Mouse (Mus musculus): ENCODE results near the gene Jdp2. TPM values are rescaled to one million over a fixed set of nuclear protein-coding genes. Genes with fewer than 3 reads are reported as not detected.
A peak's percentile ranks its signal among the peaks of the same experiment; 100 is the strongest.

Gene Jdp2
- polyA plus RNA-seq (2012; rRNA removed), result 8.2 and 9.6 TPM in 2 replicates

- Histone ChIP-seq H3K27ac (ENCODE audit: insufficient read depth, low read length) (peak within 1 kb of the TSS; percentile 84), H3K4me3 (ENCODE audit: extremely low read depth, insufficient read depth, insufficient read length) (peak within 1 kb of the TSS; percentile 64), H3K4me1 (ENCODE audit: control insufficient read depth, insufficient read depth, insufficient read length) (peaks cover 6% of the 10 kb centered on the region), H3K36me3 (ENCODE audit: control insufficient read depth, insufficient read depth, low read length) (no peaks in the 10 kb centered on the region), H3K27me3 (ENCODE audit: control insufficient read depth, insufficient read depth, low read length) (peaks cover 4% of the 10 kb centered on the region)
- DNase-seq (ENCODE audit: low read depth in 1 of 2, low spot score in 2 of 2), result peak in 1 of 2 experiments; percentile 42
- 1% methylated on average over 82 of the region's 90 CpGs for WGBS
- no peak for TF ChIP-seq CTCF (IDR thresholded peaks at IDR 0.05; ENCODE audit: extremely low read depth, insufficient read depth, insufficient read length, insufficient replicate concordance)
- TF ChIP-seq POLR2A (IDR thresholded peaks at IDR 0.05; ENCODE audit: low read depth, low read length), result no peak; the same call in 1 of the 2 replicates
Observed at GRCm38 (mm10) chr12:85598611-85599477, at the start of gene Jdp2. TSS of gene Jdp2 (plus strand) at chr12:85599027.

GRCm38 (mm10) chr12:85549661-85550060, 49.2 kb upstream of the Jdp2 start:
- DNase-seq (ENCODE audit: low read depth in 1 of 2, low spot score in 2 of 2), result no peak
- Histone ChIP-seq H3K4me3 (ENCODE audit: extremely low read depth, insufficient read depth, insufficient read length) (no peak overlapping the region), H3K36me3 (ENCODE audit: control insufficient read depth, insufficient read depth, low read length) (no peaks in the 10 kb centered on the region), H3K27me3 (ENCODE audit: control insufficient read depth, insufficient read depth, low read length) (no peaks in the 10 kb centered on the region), H3K27ac (ENCODE audit: insufficient read depth, low read length) (no peak overlapping the region), H3K4me1 (ENCODE audit: control insufficient read depth, insufficient read depth, insufficient read length) (peaks cover 3% of the 10 kb centered on the region; the same call in 1 of the 2 replicates)
- TF ChIP-seq POLR2A (IDR thresholded peaks at IDR 0.05; ENCODE audit: low read depth, low read length) (no peak), CTCF (IDR thresholded peaks at IDR 0.05; ENCODE audit: extremely low read depth, insufficient read depth, insufficient read length, insufficient replicate concordance) (no peak)
- WGBS, result 90% methylated on average over 8 of the region's 8 CpGs

GRCm38 (mm10) chr12:85550435-85550834, 48.4 kb upstream of the Jdp2 start:
- Histone ChIP-seq H3K4me1 (ENCODE audit: control insufficient read depth, insufficient read depth, insufficient read length) (peaks cover 3% of the 10 kb centered on the region; the same call in 1 of the 2 replicates), H3K27me3 (ENCODE audit: control insufficient read depth, insufficient read depth, low read length) (no peaks in the 10 kb centered on the region), H3K4me3 (ENCODE audit: extremely low read depth, insufficient read depth, insufficient read length) (no peak overlapping the region), H3K27ac (ENCODE audit: insufficient read depth, low read length) (no peak overlapping the region), H3K36me3 (ENCODE audit: control insufficient read depth, insufficient read depth, low read length) (no peaks in the 10 kb centered on the region)
- no peak for DNase-seq (ENCODE audit: low read depth in 1 of 2, low spot score in 2 of 2)
- TF ChIP-seq CTCF (IDR thresholded peaks at IDR 0.05; ENCODE audit: extremely low read depth, insufficient read depth, insufficient read length, insufficient replicate concordance), result no peak
- no peak for TF ChIP-seq POLR2A (IDR thresholded peaks at IDR 0.05; ENCODE audit: low read depth, low read length)
- WGBS, result 91% methylated on average over 4 of the region's 4 CpGs

GRCm38 (mm10) chr12:85559299-85559698, 39.5 kb upstream of the Jdp2 start:
- H3K4me1 ChIP-seq (ENCODE audit: control insufficient read depth, insufficient read depth, insufficient read length), result no peaks in the 10 kb centered on the region
- H3K4me3 ChIP-seq (ENCODE audit: extremely low read depth, insufficient read depth, insufficient read length), result no peak overlapping the region
- H3K36me3 ChIP-seq (ENCODE audit: control insufficient read depth, insufficient read depth, low read length), result no peaks in the 10 kb centered on the region
- no peak for TF ChIP-seq CTCF (IDR thresholded peaks at IDR 0.05; ENCODE audit: extremely low read depth, insufficient read depth, insufficient read length, insufficient replicate concordance)
- no peak for TF ChIP-seq POLR2A (IDR thresholded peaks at IDR 0.05; ENCODE audit: low read depth, low read length)
- H3K27ac ChIP-seq (ENCODE audit: insufficient read depth, low read length), result no peak overlapping the region
- no peaks in the 10 kb centered on the region; the same call in 1 of the 2 replicates for H3K27me3 ChIP-seq (ENCODE audit: control insufficient read depth, insufficient read depth, low read length)
- 42% methylated on average over 10 of the region's 10 CpGs for WGBS
- DNase-seq (ENCODE audit: low read depth in 1 of 2, low spot score in 2 of 2), result no peak

DNA sequence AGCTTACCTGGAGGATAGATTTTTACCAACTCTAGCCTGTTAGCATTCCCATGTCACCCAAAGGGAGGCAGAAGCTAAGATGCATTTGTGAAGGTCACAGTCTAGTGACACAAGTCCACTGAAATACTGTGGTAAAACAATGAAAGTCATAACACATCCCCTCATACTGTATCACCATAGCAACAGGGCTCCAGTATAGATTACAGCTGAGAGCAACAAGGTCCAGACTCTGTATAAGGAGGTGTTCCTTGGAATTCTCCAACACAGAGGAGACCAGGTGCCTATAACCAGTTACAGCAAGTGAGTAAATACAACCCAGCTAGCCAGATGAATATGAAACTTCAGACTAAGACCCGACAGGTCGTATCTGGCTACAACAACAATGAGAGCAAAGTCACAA, 33.4 kb upstream of the Jdp2 start:
- no peak for TF ChIP-seq POLR2A (IDR thresholded peaks at IDR 0.05; ENCODE audit: low read depth, low read length)
- TF ChIP-seq CTCF (IDR thresholded peaks at IDR 0.05; ENCODE audit: extremely low read depth, insufficient read depth, insufficient read length, insufficient replicate concordance), result no peak
- H3K27me3 ChIP-seq (ENCODE audit: control insufficient read depth, insufficient read depth, low read length), result no peaks in the 10 kb centered on the region; the same call in 1 of the 2 replicates
- 94% methylated on average over 2 of the region's 2 CpGs for WGBS

DNA sequence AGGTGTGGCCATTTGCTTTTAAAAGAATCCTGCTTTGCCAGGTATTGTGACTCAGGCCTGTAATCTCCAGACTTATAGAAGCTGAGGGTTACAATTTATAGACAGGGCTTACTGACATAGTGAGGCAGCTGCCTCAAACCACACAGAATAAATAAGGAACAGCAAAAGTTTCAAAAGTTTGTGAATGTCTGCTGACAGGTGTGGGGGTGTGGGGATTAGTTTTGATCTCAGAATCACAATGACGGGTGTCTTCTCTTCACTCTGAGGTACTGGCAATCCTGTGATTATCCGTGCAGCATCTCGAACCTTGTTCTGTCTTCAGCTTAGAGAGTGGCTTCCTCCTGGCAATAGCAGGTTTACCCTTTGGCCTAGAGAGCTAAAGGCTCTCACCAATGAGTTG, 30.5 kb upstream of the Jdp2 start:
- DNase-seq (ENCODE audit: low read depth in 1 of 2, low spot score in 2 of 2), result no peak
- no peak overlapping the region for H3K4me3 ChIP-seq (ENCODE audit: extremely low read depth, insufficient read depth, insufficient read length)
- H3K4me1 ChIP-seq (ENCODE audit: control insufficient read depth, insufficient read depth, insufficient read length), result peaks cover 11% of the 10 kb centered on the region; the same call in 1 of the 2 replicates
- TF ChIP-seq CTCF (IDR thresholded peaks at IDR 0.05; ENCODE audit: extremely low read depth, insufficient read depth, insufficient read length, insufficient replicate concordance), result no peak
- TF ChIP-seq POLR2A (IDR thresholded peaks at IDR 0.05; ENCODE audit: low read depth, low read length), result no peak
- H3K27ac ChIP-seq (ENCODE audit: insufficient read depth, low read length), result no peak overlapping the region
- WGBS, result 74% methylated on average over 3 of the region's 3 CpGs
- H3K36me3 ChIP-seq (ENCODE audit: control insufficient read depth, insufficient read depth, low read length), result no peaks in the 10 kb centered on the region
- no peaks in the 10 kb centered on the region; the same call in 1 of the 2 replicates for H3K27me3 ChIP-seq (ENCODE audit: control insufficient read depth, insufficient read depth, low read length)

More for the DNA sequence above, 33.4 kb upstream of the Jdp2 start:
- Histone ChIP-seq H3K4me1 (ENCODE audit: control insufficient read depth, insufficient read depth, insufficient read length) (0 out of 2 replicates have a peak, but pooled peaks cover 6% of the 10 kb centered on the region), H3K4me3 (ENCODE audit: extremely low read depth, insufficient read depth, insufficient read length) (no peak overlapping the region), H3K36me3 (ENCODE audit: control insufficient read depth, insufficient read depth, low read length) (no peaks in the 10 kb centered on the region), H3K27ac (ENCODE audit: insufficient read depth, low read length) (no peak overlapping the region)
- no peak for DNase-seq (ENCODE audit: low read depth in 1 of 2, low spot score in 2 of 2)

Measured in spleen, adult 2 months (tissue).